Mouse (Mus musculus): Measurements from ENCODE around the gene Fam114a2.

Gene Fam114a2

DNA sequence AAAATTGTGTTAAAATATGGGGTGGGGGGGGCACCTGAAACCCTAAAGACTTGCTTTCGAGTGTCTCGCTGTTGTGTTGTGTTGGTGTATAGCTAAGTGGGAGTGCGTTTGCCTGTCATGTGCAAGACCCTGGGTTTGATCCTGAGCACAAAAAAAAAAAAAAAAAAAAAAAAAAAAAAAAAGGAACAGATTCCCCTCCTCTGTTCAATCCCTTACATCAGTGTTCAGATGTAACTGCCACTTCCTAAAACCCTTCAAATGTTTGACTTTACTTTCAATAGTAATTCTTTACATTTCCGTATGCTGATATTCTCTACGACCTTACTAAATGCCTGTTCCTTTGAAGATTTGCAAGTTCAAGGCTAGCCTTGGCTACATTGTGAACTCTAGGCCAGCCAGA, 887 bp upstream of the Fam114a2 start:
- no peak for DNase-seq (ENCODE audit: low spot score in 2 of 2)

DNA sequence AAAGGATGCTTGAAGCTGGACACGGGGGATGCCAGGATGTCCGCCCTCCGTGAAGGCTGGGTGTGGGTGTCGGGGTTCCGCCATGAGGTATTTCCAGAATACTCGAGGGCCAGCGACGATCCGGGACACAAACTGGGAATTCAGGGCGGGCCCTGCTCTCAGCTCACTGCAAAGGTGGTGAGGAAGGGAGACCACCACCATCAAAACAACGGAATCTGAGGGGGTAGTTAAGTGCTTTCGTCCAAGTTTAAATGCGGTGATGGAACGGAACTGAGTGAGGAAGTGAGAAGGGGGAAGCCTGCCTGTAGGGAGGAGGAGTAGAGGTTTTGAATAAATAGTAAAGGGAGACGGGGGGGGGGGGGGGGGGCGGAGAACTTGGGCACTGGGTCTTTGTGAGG, 333 bp upstream of the Fam114a2 start:
- DNase-seq (ENCODE audit: low spot score in 2 of 2), result no peak

DNA sequence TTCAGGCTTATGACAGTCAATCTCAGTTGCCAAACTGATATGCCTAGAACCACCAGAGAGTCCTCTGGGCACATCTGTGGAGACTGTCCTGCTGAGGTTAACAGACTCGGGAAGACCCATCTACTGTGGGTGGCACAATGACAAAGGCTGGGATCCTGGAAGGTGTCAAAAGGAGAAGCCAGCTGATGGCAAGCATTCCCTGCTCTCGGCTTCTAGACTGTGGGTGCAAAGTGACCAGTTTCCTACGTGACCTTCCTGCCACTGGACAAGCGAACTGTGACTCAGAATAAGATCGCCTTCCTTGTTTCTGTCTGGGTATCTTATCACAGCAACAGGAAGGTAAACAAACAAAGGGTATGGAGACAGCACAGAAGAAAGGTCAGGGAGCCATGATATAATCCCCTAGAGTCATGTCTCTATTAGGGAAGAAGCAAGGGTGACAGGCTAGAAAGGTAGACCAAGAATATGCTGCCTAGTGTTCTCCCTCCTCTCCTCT, 1.4 kb downstream of the Fam114a2 start:
- no peak for DNase-seq (ENCODE audit: low spot score in 2 of 2)

DNA sequence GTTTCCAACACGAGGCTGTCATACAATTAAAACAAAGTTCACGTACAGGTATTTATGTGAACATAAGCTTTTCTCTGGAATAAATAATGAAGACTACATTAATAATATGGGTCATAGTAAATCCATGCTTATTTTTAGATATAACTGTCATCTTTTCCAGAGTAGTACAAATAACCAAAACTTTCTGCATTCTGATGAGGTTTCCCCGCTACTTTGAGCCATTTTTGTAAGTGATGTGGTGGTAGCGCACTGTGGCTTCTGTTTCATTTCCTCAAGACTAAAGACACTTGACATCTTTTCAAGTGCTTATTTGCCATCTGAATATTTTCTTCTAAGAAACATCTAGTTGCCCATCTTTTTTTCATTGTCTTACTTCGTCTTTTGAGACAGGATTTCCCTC, 3.2 kb downstream of the Fam114a2 start:
- no peak for DNase-seq (ENCODE audit: low spot score in 2 of 2)

DNA sequence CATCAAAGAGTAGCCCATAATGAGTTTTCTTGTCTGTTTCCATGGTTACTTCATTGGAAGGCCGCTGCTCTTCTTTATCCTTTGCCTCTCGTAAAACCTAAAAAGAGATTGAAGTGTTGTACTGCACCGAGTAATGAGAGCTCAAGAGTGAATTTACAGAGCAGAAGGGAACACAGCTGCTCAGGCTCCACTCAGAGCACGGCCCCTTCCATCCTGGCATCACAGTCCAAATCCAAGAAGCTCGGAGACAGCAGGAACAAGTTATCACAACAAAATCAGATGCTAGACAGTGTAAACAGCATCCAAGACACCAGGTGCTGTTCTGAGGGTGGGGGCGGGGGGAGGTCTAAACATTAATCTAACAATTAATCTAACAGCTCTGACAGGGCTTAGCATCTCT, 11.5 kb downstream of the Fam114a2 start:
- no peak for DNase-seq (ENCODE audit: low spot score in 2 of 2)

DNA sequence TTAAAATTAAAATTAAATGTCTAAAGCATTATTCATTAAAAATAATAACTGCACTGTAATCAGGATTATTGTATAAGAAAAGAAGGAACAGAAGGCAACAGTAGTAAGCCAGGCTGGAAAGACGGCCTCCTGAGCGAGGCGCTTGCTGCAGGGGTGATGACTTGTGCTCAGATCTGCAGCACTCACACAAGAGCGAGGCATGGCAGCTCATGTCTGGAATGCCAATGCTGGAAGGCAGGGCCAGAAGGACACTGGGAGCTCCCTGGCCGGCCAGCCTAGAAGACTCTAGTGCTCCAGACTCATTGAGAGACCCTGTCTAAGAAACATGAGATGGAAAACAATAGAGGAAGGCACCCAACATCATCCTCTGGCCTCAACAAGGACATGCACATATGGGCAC, 15.3 kb downstream of the Fam114a2 start:
- DNase-seq (ENCODE audit: low spot score in 2 of 2), result no peak

DNA sequence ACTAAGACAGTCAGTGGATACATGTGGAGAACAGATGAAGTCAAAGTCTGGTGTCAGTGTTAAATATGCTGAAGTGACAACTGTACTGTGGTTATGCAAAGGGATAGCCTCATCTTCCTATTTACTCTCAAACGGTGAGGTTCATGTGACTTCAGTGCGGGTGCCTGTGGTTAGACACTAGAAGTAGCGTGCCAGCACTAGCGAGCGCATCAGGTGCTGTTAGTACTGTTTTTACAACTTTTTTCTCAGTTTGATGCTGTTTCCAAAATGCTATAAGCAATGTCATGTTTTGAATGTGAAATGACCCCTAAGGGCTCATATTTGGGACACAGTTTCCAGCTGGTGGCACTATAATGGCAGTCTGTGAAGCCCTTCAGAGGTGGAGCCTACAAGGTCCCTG, 20.2 kb downstream of the Fam114a2 start:
- no peak for DNase-seq (ENCODE audit: low spot score in 2 of 2)

DNA sequence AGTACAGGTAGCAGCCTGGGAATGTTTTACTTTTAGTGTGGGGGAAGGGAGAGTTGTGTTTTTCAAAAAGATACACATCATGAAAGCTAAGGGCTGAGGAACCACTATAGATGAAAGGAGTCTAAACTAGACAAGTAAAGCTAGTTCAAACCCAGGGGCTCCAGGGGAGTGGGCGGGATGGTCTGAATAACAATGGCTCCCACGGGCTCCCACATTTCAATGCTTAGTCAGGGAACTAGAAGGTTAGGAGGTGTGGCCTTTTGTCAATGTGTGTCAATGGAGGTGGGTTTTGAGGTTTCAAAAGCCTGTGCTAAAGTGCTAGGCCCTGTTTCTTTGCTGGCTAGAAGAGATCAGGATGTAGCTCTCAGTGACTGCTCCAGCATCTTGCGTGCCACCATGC, 20.7 kb downstream of the Fam114a2 start:
- no peak for DNase-seq (ENCODE audit: low spot score in 2 of 2)

DNA sequence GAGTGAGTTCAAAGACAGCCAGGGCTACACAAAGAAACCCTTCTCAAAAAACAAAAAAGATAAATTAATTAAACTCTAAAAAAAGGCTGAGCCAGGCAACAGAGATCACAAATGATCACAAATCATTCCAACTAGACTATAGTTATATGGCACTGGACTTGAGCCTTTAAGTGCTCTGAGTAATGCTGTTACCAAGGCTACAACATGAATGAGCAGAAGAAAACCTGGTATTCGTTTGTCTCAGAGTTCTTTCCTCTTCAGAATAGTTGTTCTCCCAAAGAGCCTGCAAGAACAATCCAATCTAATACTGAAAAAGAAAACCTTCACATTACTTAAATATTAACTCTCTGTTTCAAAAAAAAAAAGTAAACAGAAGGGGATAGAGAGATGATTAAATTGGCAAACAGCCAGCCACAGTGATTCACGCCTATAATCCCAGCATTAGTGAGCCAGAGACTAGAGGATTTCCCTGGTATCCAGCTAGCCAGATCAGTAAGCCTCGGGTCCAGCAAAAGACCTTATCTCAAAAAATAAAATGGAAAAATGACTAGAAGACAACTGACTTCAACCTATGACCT, 21.9 kb downstream of the Fam114a2 start:
- no peak for DNase-seq (ENCODE audit: low spot score in 2 of 2)

DNA sequence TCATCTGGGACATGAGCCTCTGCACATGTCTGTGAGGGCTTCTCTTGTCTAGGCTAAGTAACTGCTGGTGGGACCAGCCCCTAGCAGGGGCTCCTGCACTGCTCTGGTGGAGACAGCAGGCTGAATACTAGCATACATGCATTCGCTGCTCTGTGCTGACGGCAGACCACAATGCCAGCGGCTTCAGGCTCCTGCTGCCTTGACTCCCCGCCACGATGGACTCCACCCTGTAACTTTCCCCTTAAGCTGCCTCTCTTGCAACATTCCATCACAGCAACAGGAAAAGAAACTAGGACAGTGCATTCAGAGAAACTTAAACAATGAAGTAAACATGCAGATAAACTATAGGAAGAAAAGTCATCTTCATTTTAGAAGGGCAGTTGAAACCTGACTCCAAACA, 30.0 kb downstream of the Fam114a2 start:
- DNase-seq (ENCODE audit: low spot score in 2 of 2), result no peak

DNA sequence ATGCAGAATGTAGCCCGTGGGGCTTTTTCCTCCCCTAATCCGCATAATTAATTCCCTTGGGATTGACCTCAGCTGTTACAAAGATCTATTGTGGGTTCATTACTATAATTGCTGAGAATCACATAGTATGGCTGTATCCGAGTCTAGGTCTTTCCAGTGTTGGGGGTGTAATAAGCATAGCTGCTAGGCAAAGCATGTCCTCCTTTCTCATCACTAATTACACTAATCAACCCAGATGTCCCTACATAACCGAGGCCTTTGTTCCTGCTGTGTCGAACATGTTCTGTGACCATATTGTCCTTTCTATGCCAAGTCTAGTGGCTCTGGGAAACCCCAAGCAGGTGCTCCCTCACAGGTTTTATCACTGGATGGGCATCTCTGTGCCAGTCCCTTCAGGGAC, 40.3 kb downstream of the Fam114a2 start:
- no peak for DNase-seq (ENCODE audit: low spot score in 2 of 2)

DNA sequence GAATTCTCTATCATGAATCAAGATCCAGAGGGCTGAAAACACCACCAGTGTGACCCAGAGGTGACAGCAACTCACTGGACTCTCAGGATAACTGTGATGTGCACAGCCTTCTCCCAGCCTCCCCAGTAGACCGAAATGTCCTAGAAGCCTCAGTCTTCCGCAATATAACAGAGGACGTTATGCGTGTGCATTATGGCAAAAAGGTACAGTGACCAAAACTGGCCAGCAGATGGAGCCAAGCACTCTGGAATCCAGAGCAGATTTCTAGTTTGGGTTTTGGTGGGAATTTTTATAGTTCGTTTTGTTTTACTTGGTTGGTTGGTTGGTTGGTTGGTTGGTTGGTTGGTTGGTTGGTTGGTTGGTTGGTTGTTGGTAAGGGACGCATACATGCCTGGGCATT, 43.3 kb downstream of the Fam114a2 start:
- peak; percentile 27 to 57 for DNase-seq (ENCODE audit: low spot score in 2 of 2)

DNA sequence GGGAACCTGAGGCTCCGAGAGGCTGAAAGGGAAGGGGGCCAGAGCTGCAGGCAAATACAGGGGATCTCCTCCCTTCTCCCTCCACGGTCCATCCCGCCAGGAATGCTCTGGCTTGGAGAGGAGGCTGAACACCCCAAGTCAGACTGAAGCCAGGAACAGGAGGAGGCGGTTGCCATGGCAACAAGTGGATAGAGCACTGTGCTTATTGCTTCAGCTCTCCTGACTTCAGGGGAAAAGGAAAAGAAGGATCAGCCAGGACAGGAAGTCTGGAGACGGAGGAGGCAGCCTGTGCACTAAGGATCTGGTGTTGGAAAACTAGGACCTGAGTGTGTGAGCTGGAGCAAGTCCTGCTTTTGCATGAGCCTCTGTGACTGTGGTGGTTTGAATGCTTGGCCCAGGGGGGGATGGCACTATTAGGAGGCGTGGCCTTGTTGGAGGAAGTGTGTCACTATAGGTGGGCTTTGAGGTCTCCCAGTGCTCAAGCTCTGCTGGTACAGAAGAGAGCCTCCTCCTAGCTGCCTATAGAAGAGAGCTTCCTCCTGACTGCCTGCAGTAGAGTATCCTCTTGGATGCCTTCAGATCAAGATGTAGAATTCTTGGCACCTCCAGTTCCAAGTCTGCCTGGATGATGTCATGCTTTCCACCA, 44.0 kb downstream of the Fam114a2 start:
- DNase-seq (ENCODE audit: low spot score in 2 of 2), result peak; percentile 17 to 30

DNA sequence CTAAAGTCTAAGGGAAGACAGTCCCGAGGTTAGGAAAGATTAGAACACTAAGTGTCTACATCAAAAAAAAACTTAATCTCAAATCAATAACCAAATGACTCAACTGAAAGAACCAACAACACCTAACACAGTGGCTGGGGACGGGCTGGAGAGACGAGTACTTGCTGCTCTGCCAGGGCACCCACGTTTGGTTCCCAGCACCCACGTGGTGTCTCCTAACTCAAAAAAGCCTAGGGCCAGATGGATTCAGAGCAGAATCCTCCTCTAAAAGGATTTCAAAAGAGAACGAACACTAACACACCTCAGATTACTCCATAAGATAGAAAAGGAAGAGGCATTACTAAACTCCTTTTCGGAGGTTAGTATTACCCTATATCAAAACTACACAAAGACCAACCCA, 47.4 kb downstream of the Fam114a2 start:
- DNase-seq (ENCODE audit: low spot score in 2 of 2), result no peak

DNA sequence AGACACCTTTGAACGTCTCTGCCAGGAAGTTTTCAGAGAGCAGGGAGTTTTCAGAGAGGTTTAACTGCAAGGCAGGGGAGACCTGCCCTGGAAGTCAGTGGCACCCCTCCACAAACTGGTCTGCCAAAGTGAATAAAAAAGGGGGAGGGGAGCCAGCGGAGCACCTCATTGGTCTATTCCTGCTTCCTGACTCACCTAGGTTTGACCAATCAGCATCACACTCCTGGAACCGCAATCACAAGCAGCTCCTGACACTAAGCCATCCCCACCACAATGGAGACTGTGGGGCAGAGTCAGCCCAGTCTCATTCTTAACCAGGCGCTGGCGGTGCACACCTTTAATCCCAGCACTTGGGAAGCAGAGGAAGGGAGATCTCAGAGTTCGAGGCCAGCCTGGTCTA, 48.4 kb downstream of the Fam114a2 start:
- no peak for DNase-seq (ENCODE audit: low spot score in 2 of 2)

DNA sequence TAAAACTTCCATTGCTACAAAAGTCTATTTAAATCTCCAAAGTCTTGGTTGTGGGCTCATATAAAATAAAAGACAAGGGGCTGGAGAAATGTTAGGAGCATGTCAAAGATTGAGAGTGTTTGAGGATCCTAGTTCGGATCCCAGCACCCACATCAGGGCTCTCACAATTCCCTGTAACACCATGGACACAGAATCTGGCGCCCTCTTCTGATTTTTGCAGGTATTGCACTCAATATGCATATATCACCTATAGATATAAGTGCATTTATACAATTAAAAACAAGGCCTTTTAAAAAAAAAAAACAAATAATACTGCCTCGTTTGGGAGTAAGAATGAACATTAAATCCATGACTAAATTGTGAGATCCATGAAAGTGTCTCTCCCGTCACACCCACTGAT, 49.7 kb downstream of the Fam114a2 start:
- DNase-seq (ENCODE audit: low spot score in 2 of 2), result no peak

DNA sequence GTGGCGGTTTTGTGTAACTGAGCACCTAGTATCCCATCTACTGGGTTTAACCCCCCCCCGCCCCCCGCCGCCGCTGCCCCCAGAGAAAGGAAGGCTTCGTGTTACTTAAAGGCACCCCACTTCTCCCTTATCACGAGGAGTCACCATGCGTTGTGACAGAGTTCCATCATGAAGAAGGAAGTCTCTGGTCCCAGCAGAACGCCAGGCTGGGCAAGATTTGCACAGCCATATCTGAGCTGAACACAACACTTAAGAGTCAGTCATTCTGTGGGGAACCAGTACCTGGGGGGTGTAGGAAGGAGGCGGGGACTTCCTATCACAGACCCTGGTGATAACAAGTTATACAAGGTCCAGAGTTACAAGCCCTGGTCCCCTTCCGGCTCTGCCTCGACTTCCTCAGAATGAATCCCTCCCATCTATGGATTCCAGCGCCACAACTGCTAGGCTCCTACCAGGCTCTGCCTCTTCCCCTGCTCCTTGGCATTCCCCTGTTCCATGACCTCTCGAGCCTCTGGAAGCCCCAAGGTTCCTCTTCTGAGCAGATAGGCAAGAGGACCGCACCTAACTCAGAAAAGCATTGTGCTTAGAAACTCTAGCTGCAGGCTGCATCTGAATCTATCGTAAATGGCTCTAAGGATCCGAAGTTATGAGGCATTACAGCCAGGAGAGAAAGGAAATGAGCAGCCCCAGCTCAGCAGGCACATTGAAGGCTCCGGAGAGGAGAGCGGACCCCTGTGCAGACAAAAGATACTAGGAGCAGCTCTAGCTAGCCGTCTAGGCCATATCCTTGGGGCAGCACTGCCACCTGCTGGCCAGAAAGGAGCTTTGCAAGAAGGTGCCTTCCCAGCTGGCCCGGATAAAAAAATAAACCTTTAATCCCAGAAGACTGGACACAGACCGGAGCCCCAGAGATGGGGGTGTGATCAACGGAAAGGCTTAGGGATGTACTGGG, 51.0 kb downstream of the Fam114a2 start:
- peak; percentile 34 to 63 for DNase-seq (ENCODE audit: low spot score in 2 of 2)

DNA sequence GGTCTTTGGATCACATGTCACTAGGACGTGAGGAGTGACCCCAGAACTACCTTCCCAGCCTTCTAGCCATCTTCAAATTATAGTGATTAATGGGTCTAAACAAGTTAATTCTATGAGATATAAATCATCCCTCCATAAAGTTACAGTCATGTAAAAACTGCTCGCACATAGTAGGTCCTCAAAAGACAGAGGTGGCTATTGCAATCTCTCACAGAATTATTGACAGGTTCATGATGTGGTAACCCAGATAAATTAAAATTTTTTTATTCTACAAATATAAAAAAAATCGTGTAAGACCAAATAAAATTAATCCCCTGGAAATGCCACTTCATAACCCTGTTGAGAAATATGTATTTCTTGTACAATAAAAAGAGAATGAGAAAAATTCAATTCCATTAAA, 52.6 kb downstream of the Fam114a2 start:
- no peak for DNase-seq (ENCODE audit: low spot score in 2 of 2)

DNA sequence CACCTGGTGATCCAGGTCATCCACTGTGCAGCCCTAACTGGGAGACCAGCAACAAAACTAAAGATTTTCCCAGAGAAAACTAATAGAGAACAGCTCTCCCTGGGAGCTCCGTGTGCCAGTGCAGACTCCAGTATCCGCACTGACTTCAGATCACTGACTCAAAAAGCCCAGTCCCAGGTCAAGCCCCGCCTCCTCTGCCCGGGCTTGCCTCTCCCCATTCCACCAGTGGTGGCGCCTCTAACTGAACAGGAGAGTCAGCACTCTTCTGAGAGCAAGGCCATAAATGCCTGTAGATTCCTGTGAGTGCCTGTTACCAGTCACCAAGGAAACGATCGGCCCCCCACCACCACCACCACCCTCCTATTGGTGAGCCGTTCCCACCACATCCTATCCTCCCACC, 53.4 kb downstream of the Fam114a2 start:
- no peak for DNase-seq (ENCODE audit: low spot score in 2 of 2)

DNA sequence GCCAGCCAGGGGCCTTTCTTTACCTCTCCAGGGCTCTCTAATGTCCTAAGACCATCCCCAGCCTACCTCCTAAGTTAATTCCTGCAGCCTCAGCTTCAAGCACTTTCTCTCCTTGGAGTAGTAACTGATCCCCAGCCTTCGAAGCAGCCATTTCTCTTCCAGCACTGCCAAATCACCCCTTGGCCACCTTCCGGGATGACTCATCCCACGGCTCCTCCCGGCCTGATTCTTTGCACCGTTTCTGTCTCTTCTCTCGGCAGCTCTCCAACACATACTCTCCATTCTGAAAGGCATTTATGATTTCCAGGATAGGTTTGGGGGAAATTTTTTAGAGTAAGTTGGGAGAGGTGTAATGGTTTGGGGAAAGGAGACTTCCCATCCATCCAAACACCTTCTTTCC, 58.7 kb downstream of the Fam114a2 start:
- peak in 1 of 2 experiments; percentile 15 for DNase-seq (ENCODE audit: low spot score in 2 of 2)

DNA sequence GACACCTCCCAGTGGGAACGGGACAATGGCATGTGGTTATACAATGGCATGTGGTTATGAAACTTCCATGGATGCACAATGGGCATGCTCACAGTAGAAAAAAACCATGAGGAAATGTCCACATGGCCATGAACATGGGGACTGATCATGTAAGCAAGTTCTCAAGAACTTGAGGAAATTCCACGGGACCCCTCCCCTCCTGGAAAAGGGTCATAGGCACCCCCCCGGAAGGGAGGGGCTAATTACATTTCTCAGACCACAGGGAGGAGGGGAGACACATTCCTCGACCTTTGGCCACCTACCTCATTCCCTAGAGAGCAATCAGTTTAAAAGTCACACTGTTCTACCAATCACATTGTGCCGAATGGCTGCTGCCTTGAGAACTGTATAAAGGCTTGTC, 64.0 kb downstream of the Fam114a2 start:
- no peak for DNase-seq (ENCODE audit: low spot score in 2 of 2)

DNA sequence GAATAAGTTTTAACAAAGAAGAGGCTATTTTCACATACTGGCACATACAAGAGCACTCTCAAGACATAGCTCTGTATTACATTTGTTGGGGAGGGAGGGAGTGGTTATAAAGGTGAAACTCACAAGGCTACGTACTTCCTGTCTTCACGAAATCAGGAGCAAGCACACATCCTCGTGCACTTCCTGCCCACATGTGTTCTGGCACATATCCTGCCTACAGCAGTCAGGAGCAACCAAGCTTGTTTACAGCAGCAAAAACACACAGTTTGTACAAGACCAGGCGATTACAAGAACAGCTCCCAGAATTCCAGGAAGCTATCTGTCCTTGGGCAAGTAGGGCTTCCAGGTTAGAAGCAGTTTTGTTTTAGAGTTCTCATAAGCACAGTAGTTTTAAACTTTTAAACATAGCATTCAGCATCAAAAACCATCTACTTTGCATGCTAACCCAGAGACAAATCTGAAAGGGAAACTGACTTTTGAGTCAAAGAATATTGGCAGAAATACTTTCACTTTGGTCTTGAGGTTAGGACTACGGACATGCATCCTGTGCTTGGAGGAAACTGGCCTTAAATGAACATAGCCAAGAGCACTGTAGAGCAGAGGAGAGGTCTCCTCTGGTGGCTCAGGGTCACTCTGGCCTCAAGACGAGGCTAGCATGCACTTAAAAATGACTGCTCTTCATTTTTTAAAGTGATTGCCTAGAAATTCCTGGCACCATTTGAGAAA, 73.0 kb downstream of the Fam114a2 start:
- DNase-seq (ENCODE audit: low spot score in 2 of 2), result no peak

All from frontal cortex, postnatal 14 days (tissue).